In the genomic region with DNA sequence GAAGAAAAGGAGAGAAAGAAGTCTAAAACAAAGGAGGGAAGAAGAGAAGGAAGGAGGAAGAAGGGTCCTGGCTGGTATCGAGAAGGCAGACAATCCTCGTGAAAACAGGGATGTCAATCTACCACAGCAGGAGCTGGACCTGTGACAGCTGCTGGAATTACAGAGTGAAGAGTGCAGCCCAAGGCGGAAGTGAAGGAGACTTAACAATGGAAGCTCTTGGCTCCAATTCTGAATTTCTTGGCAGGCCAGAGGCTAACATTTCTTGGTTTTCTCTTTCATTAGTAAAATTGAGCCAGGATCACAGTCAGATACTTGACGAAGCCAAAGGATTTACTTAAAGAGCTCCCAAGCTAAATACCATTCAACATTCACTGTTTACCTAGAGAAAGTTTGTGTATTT, we compare ENCODE assay signal across 12 mouse cellular contexts. TPM values are rescaled to one million over a fixed set of nuclear protein-coding genes. Genes with fewer than 3 reads are reported as not detected.
DNase-seq lines count a peak whose midpoint lies in the region; ATAC-seq and TF ChIP-seq lines count a peak whose summit lies in the region.
"Had no signal": no experiment of that assay in that cellular context is flagged by ENCODE, and none has a peak within 500 bp of the region (broad histone marks: within the 10 kb centered on the region; RNA-seq: fewer than 3 reads in every experiment).

No protein-coding gene starts in this region.

- no peaks in the 10 kb centered on the region for H3K4me1 ChIP-seq in hindbrain, postnatal 0 days (ENCODE audit: insufficient read depth, low read length)
- H3K4me1 ChIP-seq in hindbrain, embryonic 11.5 days (replicated peaks; ENCODE audit: control insufficient read depth, insufficient read depth, low read length), result no peaks in the 10 kb centered on the region
- peaks cover 18% of the 10 kb centered on the region for H3K4me1 ChIP-seq in lung, embryonic 15.5 days
- H3K4me1 ChIP-seq in thymus, adult 2 months (replicated peaks; ENCODE audit: control insufficient read depth, insufficient read depth, low read length), result no peaks in the 10 kb centered on the region
- H3K4me1 ChIP-seq: midbrain, embryonic 10.5 days had no signal

- no peak for TF ChIP-seq CTCF in hindbrain, postnatal 0 days (IDR thresholded peaks at IDR 0.05; ENCODE audit: low read depth)
- no peak for TF ChIP-seq CTCF in thymus, adult 2 months (IDR thresholded peaks at IDR 0.05; ENCODE audit: borderline replicate concordance, control insufficient read depth, extremely low read depth, insufficient read depth, low read length, poor library complexity)

- H3K9me3 ChIP-seq in hindbrain, postnatal 0 days (ENCODE audit: low read length), result no peaks in the 10 kb centered on the region
- no peaks in the 10 kb centered on the region for H3K9me3 ChIP-seq in hindbrain, embryonic 11.5 days (ENCODE audit: control insufficient read depth, low read length)
- no peaks in the 10 kb centered on the region for H3K9me3 ChIP-seq in lung, embryonic 15.5 days
- H3K9me3 ChIP-seq: midbrain, embryonic 10.5 days had no signal

- DNase-seq in hindbrain, postnatal 0 days (ENCODE audit: low spot score), result peak; percentile 61
- DNase-seq in hindbrain, embryonic 11.5 days (ENCODE audit: low spot score), result no peak
- DNase-seq in Muller cell, postnatal 12 days (ENCODE audit: inconsistent ontology term), result peak; percentile 66
- DNase-seq in brain, adult 2 months (ENCODE audit: low read depth, low spot score), result peak; percentile 26
- no peak for DNase-seq in layer of hippocampus, postnatal 25 days (ENCODE audit: extremely low spot score in 1 of 2, low spot score in 1 of 2)
- no peak for DNase-seq in thymus, adult 2 months
- DNase-seq in left cerebral cortex, adult 11 months (ENCODE audit: low spot score), result no peak
- DNase-seq: embryo, embryonic 11 days; right cerebral cortex, adult 18-20 months had no signal

- H3K27me3 ChIP-seq in hindbrain, postnatal 0 days (ENCODE audit: insufficient read depth, low read length), result no peaks in the 10 kb centered on the region
- no peaks in the 10 kb centered on the region for H3K27me3 ChIP-seq in hindbrain, embryonic 11.5 days (ENCODE audit: control insufficient read depth, insufficient read depth, low read length)
- H3K27me3 ChIP-seq in lung, embryonic 15.5 days, result no peaks in the 10 kb centered on the region
- no peaks in the 10 kb centered on the region for H3K27me3 ChIP-seq in thymus, adult 2 months (ENCODE audit: control insufficient read depth, insufficient read depth, low read length)

- ATAC-seq in hindbrain, postnatal 0 days, result no peak
- ATAC-seq in hindbrain, embryonic 11.5 days (ENCODE audit: low FRiP score), result no peak
- ATAC-seq in lung, embryonic 15.5 days (ENCODE audit: borderline replicate concordance, extremely low read depth, low FRiP score, low TSS enrichment), result no peak

- WGBS in hindbrain, postnatal 0 days, result 44% methylated on average over 4 of the region's 4 CpGs
- 86% methylated on average over 4 of the region's 4 CpGs for WGBS in hindbrain, embryonic 11.5 days
- WGBS in lung, embryonic 15.5 days, result 48% methylated on average over 4 of the region's 4 CpGs
- WGBS in thymus, adult 2 months, result 96% methylated on average over 4 of the region's 4 CpGs

- H3K27ac ChIP-seq in hindbrain, postnatal 0 days, result no peak overlapping the region
- H3K27ac ChIP-seq in hindbrain, embryonic 11.5 days (ENCODE audit: low read depth, low read length), result no peak overlapping the region
- H3K27ac ChIP-seq in lung, embryonic 15.5 days, result peak overlapping the region; percentile 48; the same call in 1 of the 2 replicates
- no peak overlapping the region for H3K27ac ChIP-seq in thymus, adult 2 months (ENCODE audit: control insufficient read depth, insufficient read depth, low read length)
- H3K27ac ChIP-seq: midbrain, embryonic 10.5 days had no signal

- no peak overlapping the region for H3K4me2 ChIP-seq in hindbrain, postnatal 0 days (ENCODE audit: low read depth, low read length)
- no peak overlapping the region for H3K4me2 ChIP-seq in hindbrain, embryonic 11.5 days (replicated peaks; ENCODE audit: low read depth, low read length)
- no peak overlapping the region for H3K4me2 ChIP-seq in lung, embryonic 15.5 days
- H3K4me2 ChIP-seq: liver, embryonic 11.5 days had no signal

- H3K4me3 ChIP-seq in hindbrain, postnatal 0 days (ENCODE audit: low read length), result no peak overlapping the region
- H3K4me3 ChIP-seq in hindbrain, embryonic 11.5 days (ENCODE audit: low read depth, low read length), result no peak overlapping the region
- H3K4me3 ChIP-seq in lung, embryonic 15.5 days, result no peak overlapping the region
- H3K4me3 ChIP-seq in thymus, adult 2 months (ENCODE audit: control insufficient read depth, insufficient read depth, low read length), result no peak overlapping the region
- H3K4me3 ChIP-seq: midbrain, embryonic 10.5 days had no signal

- no peak for TF ChIP-seq POLR2A in thymus, adult 2 months (IDR thresholded peaks at IDR 0.05; ENCODE audit: control insufficient read depth, extremely low read depth, insufficient read depth, low read length, poor library complexity)

- no peak overlapping the region for H3K9ac ChIP-seq in hindbrain, postnatal 0 days (replicated peaks; ENCODE audit: low read length)
- H3K9ac ChIP-seq in hindbrain, embryonic 11.5 days (ENCODE audit: low read depth, low read length), result no peak overlapping the region
- H3K9ac ChIP-seq in lung, embryonic 15.5 days, result no peak overlapping the region

- peaks cover 39% of the 10 kb centered on the region for H3K36me3 ChIP-seq in hindbrain, postnatal 0 days (ENCODE audit: insufficient read depth, low read length)
- no peaks in the 10 kb centered on the region for H3K36me3 ChIP-seq in hindbrain, embryonic 11.5 days (ENCODE audit: control insufficient read depth, insufficient read depth, low read length)
- peaks cover 48% of the 10 kb centered on the region for H3K36me3 ChIP-seq in lung, embryonic 15.5 days
- H3K36me3 ChIP-seq in thymus, adult 2 months (ENCODE audit: control insufficient read depth, insufficient read depth, low read length), result peaks cover 50% of the 10 kb centered on the region

RNA-seq across cellular contexts. Expression of gene Spg11, which starts 31.7 kb away (rescaled TPM):
- 19.9 and 21.9 TPM in 2 replicates for total RNA-seq in hindbrain, postnatal 0 days (2014; rRNA removed)
- polyA plus RNA-seq in hindbrain, postnatal 0 days (2015; fragmentation: Nextera tagmentation; extraction: Ambion mirVana), result 4.3 and 4.5 TPM in 2 replicates
- 11.4 and 11.8 TPM in 2 replicates for polyA plus RNA-seq in hindbrain, embryonic 11.5 days (2014; fragmentation: Nextera tagmentation; extraction: Ambion mirVana)
- 8.8 and 10.2 TPM in 2 replicates for polyA plus RNA-seq in lung, embryonic 15.5 days (2015; fragmentation: Nextera tagmentation; extraction: Ambion mirVana)
- 10 to 100 TPM; 15.4 to 17.1 TPM for total RNA-seq in layer of hippocampus, postnatal 25 days (2021)
- 14.0 and 14.9 TPM in 2 replicates for polyA plus RNA-seq in thymus, adult 2 months (2012; rRNA removed)

RNA-seq across cellular contexts. Expression of gene Eif3j1, which starts 58.1 kb away (rescaled TPM):
- total RNA-seq in hindbrain, postnatal 0 days (2014; rRNA removed), result 16.7 and 22.1 TPM in 2 replicates
- polyA plus RNA-seq in hindbrain, postnatal 0 days (2015; fragmentation: Nextera tagmentation; extraction: Ambion mirVana), result 12.7 and 13.0 TPM in 2 replicates
- 12.8 and 13.7 TPM in 2 replicates for polyA plus RNA-seq in hindbrain, embryonic 11.5 days (2014; fragmentation: Nextera tagmentation; extraction: Ambion mirVana)
- polyA plus RNA-seq in lung, embryonic 15.5 days (2015; fragmentation: Nextera tagmentation; extraction: Ambion mirVana), result 9.9 and 10.7 TPM in 2 replicates
- total RNA-seq in layer of hippocampus, postnatal 25 days (2021), result 10 to 100 TPM; 19.1 to 19.8 TPM
- polyA plus RNA-seq in thymus, adult 2 months (2012; rRNA removed), result 5.3 and 9.3 TPM in 2 replicates

Comparison
In these comparisons a context has a peak if more than half of its experiments do, and no peak if none do; other contexts are left out.
1. DNase-seq: peak in hindbrain, postnatal 0 days (single experiment), Muller cell, postnatal 12 days (single experiment) and brain, adult 2 months (single experiment); none in hindbrain, embryonic 11.5 days (single experiment), layer of hippocampus, postnatal 25 days (0 of 2), thymus, adult 2 months (single experiment) and left cerebral cortex, adult 11 months (single experiment).